Mouse (Mus musculus) forebrain, postnatal 0 days (tissue): ENCODE results near the gene Gm2381. TPM values are rescaled to one million over a fixed set of nuclear protein-coding genes. Genes with fewer than 3 reads are reported as not detected.
"Not testable (repeated sequence)": the region's sequence is repeated elsewhere in the genome, so short reads cannot be mapped to it uniquely, and the experiment has no call there.

Source experiments
- ATAC-seq: fragments of 200-750 bp; cut with Nextera tagmentation; 2 replicates; pipeline ENCODE4 v1.8.0; 2017; ENCODE audit warnings: mild to moderate bottlenecking, moderate library complexity
- DNase-seq: peaks from one replicate; pipeline ENCODE4 v3.0.0-alpha.2; 2015
- H3K27ac ChIP-seq: fragments of 300-500 bp; sonication (generic); 2 replicates; pipeline ENCODE4 v1.5.1; 2014; ENCODE audit warnings: low read depth, mild to moderate bottlenecking, antibody characterized with exemption, low read length, moderate library complexity, mixed read lengths
- H3K27me3 ChIP-seq: fragments of 300-500 bp; sonication (generic); 2 replicates; pipeline ENCODE4 v1.6.1; 2014; ENCODE audit warnings: mild to moderate bottlenecking, low read length, mixed read lengths; ENCODE audit not compliant: insufficient read depth
- H3K36me3 ChIP-seq: fragments of 300-500 bp; sonication (generic); 2 replicates; pipeline ENCODE4 v1.6.1; 2014; ENCODE audit warnings: mild to moderate bottlenecking, moderate library complexity; ENCODE audit not compliant: insufficient read depth
- H3K4me1 ChIP-seq: fragments of 300-500 bp; sonication (generic); 2 replicates; pipeline ENCODE4 v1.6.1; 2014; ENCODE audit warnings: antibody characterized with exemption; ENCODE audit not compliant: insufficient read depth
- H3K4me2 ChIP-seq: fragments of 300-500 bp; sonication (generic); 2 replicates; pipeline ENCODE4 v1.6.1; 2014; ENCODE audit warnings: low read depth, mild to moderate bottlenecking, moderate library complexity
- H3K4me3 ChIP-seq: fragments of 300-500 bp; sonication (generic); 2 replicates; pipeline ENCODE4 v1.5.1; 2014; ENCODE audit warnings: low read depth, low read length, mixed read lengths
- H3K9ac ChIP-seq: fragments of 300-500 bp; sonication (generic); 2 replicates; pipeline ENCODE4 v1.6.1; 2014; ENCODE audit warnings: mild to moderate bottlenecking
- H3K9me3 ChIP-seq: fragments of 300-500 bp; sonication (generic); 2 replicates; pipeline ENCODE4 v1.6.1; 2016; ENCODE audit warnings: low read length
- CTCF ChIP-seq: sonication (generic); IDR thresholded peaks from 2 replicates; pipeline ENCODE4 v1.5.1; 2016; ENCODE audit warnings: antibody characterized with exemption, control low read depth, low read depth
- WGBS: fragments of 180-500 bp; shearing (Covaris S2); extraction: QIAGEN DNeasy Blood & Tissue Kit; methylation state at CpG from one replicate; pipeline ENCODE4 v1.1.7; 2014; 5-methylcytosine and 5-hydroxymethylcytosine counted together
- polyA plus RNA-seq: library from polyadenylated mRNA; unstranded; fragments of >200 nt; fragmentation: Nextera tagmentation; extraction: Ambion mirVana; gene quantifications from 2 replicates; pipeline ENCODE4 v1.2.1, GENCODE M21; 2015
- total RNA-seq: library from RNA; depleted of rRNA; stranded (reverse); fragments of >200 nt; gene quantifications from 2 replicates; pipeline ENCODE4 v1.2.3, GENCODE M21; 2014; rRNA removed

Gene Gm2381
- total RNA-seq (not detected in 2 replicates), polyA plus RNA-seq (not detected in 2 replicates)

DNA sequence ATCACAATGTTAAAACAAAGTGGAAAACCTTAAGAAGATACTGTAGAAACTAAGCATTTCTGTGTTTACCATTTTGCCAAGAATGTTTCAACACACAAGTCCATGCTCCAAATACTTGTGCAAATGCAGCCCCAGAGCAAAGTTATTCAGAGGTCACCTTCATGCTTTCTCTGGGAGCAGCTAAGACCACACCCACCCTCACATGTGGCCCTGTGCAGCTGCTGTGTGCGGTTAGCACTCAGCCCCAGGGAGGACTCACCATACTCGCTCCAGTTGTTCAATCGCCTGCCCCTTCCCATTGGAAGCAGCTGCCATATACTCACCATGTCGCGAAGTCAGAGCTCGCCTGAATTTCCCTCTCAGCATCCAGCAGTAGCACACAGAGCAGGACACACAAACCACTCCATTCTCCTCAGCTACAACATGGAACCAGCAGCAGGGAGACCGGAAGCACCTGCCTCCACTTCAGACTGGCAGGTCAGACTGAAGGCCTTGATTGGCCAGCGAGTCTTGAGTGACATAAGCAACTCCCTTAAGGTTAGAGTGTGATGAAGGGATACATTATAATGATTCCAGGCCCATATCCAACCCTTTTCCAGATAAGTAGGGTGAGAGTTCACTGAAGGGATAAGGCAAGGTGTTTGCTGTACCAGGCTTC lies at the start of gene Gm2381:
TSS of gene Gm2381 (minus strand) at position 434 of the 658 bp plus-strand sequence.
- not testable (repeated sequence) for H3K27me3 ChIP-seq, DNase-seq, H3K4me1 ChIP-seq, ATAC-seq, H3K36me3 ChIP-seq, H3K27ac ChIP-seq, H3K4me2 ChIP-seq, H3K9ac ChIP-seq, H3K9me3 ChIP-seq, H3K4me3 ChIP-seq
- WGBS, result 84% methylated on average over 8 of the region's 8 CpGs

DNA sequence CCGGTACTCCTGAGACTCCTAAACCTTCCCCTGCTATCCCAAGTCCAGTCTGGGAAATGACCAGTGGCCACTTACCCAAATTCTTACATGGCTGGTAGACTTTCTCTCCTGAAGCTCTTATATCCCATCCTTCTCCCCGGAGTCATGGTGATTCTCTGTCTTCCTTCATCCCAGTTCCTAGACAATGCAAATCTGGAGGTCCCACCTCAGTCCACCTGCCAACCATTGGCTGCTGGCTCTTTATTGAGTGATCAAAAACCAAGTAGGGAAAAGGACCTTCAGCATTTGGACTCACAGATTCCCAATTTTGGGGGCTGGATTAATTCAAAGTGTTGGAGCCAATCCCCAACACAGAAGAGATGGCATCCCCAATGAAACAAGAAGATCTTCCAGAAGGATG lies 31.0 kb upstream of the Gm2381 start:
- not testable (repeated sequence) for H3K36me3 ChIP-seq, H3K4me3 ChIP-seq, H3K27me3 ChIP-seq, DNase-seq, H3K9ac ChIP-seq, H3K27ac ChIP-seq, ATAC-seq, H3K4me2 ChIP-seq, H3K4me1 ChIP-seq, H3K9me3 ChIP-seq
- 92% methylated on average over 2 of the region's 2 CpGs for WGBS

GRCm38 (mm10) chr7:42878090-42878489 lies 11.1 kb upstream of the Gm2381 start:
- no peaks in the 10 kb centered on the region for H3K4me1 ChIP-seq
- TF ChIP-seq CTCF, result no peak
- ATAC-seq (no peak), DNase-seq (no peak)
- 0 out of 2 replicates have a peak, but pooled peaks cover 3% of the 10 kb centered on the region for H3K9me3 ChIP-seq
- no peaks in the 10 kb centered on the region for H3K27me3 ChIP-seq
- no peak overlapping the region for H3K27ac ChIP-seq
- H3K9ac ChIP-seq, result no peak overlapping the region
- no peaks in the 10 kb centered on the region for H3K36me3 ChIP-seq
- H3K4me2 ChIP-seq, result no peak overlapping the region
- H3K4me3 ChIP-seq, result no peak overlapping the region
- WGBS, result 55% methylated on average over 22 of the region's 23 CpGs

- not testable (repeated sequence) for DNase-seq, H3K27me3 ChIP-seq, H3K9me3 ChIP-seq, H3K9ac ChIP-seq, H3K36me3 ChIP-seq, H3K4me2 ChIP-seq, H3K27ac ChIP-seq, H3K4me1 ChIP-seq, H3K4me3 ChIP-seq, ATAC-seq
These were observed 28.7 kb downstream of the Gm2381 start for GRCm38 (mm10) chr7:42838366-42838765.

DNA sequence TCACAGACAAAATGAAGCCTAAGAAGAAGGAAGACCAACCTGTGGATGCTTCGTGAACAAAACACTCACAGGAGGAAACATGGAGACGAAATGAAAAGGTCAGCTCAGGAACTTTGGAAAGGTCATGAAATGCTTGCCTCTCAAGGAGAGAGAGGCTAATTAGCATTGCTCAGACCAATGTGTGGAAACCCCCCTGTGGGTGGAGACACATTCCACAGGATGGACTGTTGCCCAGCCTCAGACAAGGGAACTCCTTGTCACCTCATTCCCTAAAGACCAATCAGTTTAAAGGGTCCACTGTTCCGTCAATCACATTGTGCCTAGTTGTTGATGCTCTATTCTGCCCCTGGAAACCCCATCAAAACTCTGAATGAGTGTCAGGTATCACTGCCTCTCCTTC lies 34.8 kb downstream of the Gm2381 start:
- no peak overlapping the region for H3K27ac ChIP-seq
- H3K27me3 ChIP-seq, result no peaks in the 10 kb centered on the region
- ATAC-seq, result no peak
- no peak overlapping the region for H3K4me3 ChIP-seq
- no peak overlapping the region for H3K9ac ChIP-seq
- no peaks in the 10 kb centered on the region for H3K4me1 ChIP-seq
- no peaks in the 10 kb centered on the region for H3K36me3 ChIP-seq
- DNase-seq, result no peak
- H3K4me2 ChIP-seq, result no peak overlapping the region
- TF ChIP-seq CTCF, result no peak
- no peaks in the 10 kb centered on the region for H3K9me3 ChIP-seq
- whole genome bisulfite sequencing, result 84% methylated on average over 3 of the region's 3 CpGs

GRCm38 (mm10) chr7:42793425-42793824 lies 73.6 kb downstream of the Gm2381 start, which contains the start of gene Vmn2r62:
Gene Vmn2r62 (minus strand): TSS chr7:42793525.
- not testable (repeated sequence) for H3K9ac ChIP-seq, DNase-seq, H3K36me3 ChIP-seq, H3K27me3 ChIP-seq, H3K4me3 ChIP-seq, ATAC-seq, H3K4me2 ChIP-seq, H3K27ac ChIP-seq, H3K9me3 ChIP-seq, H3K4me1 ChIP-seq
- WGBS, result no CpG with 5 or more reads among the region's 1 CpGs

Other genes starting within 250 kb of the Gm2381 start
- gene Zfp976, start 224.6 kb downstream of the Gm2381 start, total RNA-seq, result 2.7 TPM in 2 replicates
- 1.8 and 2.0 TPM in 2 replicates for gene Zfp976, start 224.6 kb downstream of the Gm2381 start, polyA plus RNA-seq
- 2.9 and 6.7 TPM in 2 replicates for gene Zfp975, start 174.5 kb downstream of the Gm2381 start, total RNA-seq
- gene Zfp975, start 174.5 kb downstream of the Gm2381 start, polyA plus RNA-seq, result 3.3 and 6.0 TPM in 2 replicates
- gene Gm17067, start 140.2 kb downstream of the Gm2381 start, total RNA-seq, result not detected in 2 replicates
- not detected in 2 replicates for gene Gm17067, start 140.2 kb downstream of the Gm2381 start, polyA plus RNA-seq
- gene Vmn2r62, start 73.7 kb downstream of the Gm2381 start, total RNA-seq, result not detected in 2 replicates
- not detected in 2 replicates for gene Vmn2r62, start 73.7 kb downstream of the Gm2381 start, polyA plus RNA-seq
- not detected in 2 replicates for gene Vmn2r63, start 66.6 kb upstream of the Gm2381 start, total RNA-seq
- gene Vmn2r63, start 66.6 kb upstream of the Gm2381 start, polyA plus RNA-seq, result not detected in 2 replicates
- not detected in 2 replicates for gene Gm9268, start 151.5 kb upstream of the Gm2381 start, total RNA-seq
- not detected in 2 replicates for gene Gm9268, start 151.5 kb upstream of the Gm2381 start, polyA plus RNA-seq
- gene Zfp936, start 247.0 kb upstream of the Gm2381 start, total RNA-seq, result not detected in 2 replicates
- not detected in 2 replicates for gene Zfp936, start 247.0 kb upstream of the Gm2381 start, polyA plus RNA-seq